Mouse (Mus musculus) liver, embryonic 14.5 days (tissue): Measurements from ENCODE around the gene Slc4a8. TPM values are rescaled to one million over a fixed set of nuclear protein-coding genes. Genes with fewer than 3 reads are reported as not detected.
"Not testable (repeated sequence)": the region's sequence is repeated elsewhere in the genome, so short reads cannot be mapped to it uniquely, and the experiment has no call there.

Source experiments
- ATAC-seq: fragments of 200-750 bp; cut with Nextera tagmentation; 2 replicates; pipeline ENCODE4 v1.8.0; 2017; ENCODE audit warnings: moderate number of reproducible peaks, mild to moderate bottlenecking, moderate library complexity; ENCODE audit not compliant: insufficient read depth
- DNase-seq, 3 experiments: peaks; one replicate each; pipeline ENCODE4 v3.0.0-alpha.2; 2012 to 2013; ENCODE audit warnings: low read depth in 3 of 3, low spot score in 3 of 3
- H3K27ac ChIP-seq: fragments of 300-500 bp; sonication (generic); 2 replicates; pipeline ENCODE4 v1.5.1; 2014; ENCODE audit warnings: moderate library complexity, mild to moderate bottlenecking, control low read depth, inconsistent platforms
- H3K27me3 ChIP-seq: fragments of 300-500 bp; sonication (generic); 2 replicates; pipeline ENCODE4 v1.6.1; 2014; ENCODE audit warnings: mild to moderate bottlenecking, low read length, moderate library complexity; ENCODE audit not compliant: control insufficient read depth, insufficient read depth
- H3K36me3 ChIP-seq: fragments of 300-500 bp; sonication (generic); replicated peaks from 2 replicates; pipeline ENCODE4 v1.6.1; 2014; ENCODE audit warnings: low read depth; ENCODE audit not compliant: control insufficient read depth, insufficient read depth
- H3K4me1 ChIP-seq, 2 experiments: fragments of 200-500 bp in 1 of 2; fragments of 300-500 bp in 1 of 2; sonication (generic) in 1 of 2; replicated peaks; 2 replicates each; pipeline ENCODE4 v1.6.1; 2012 to 2014; ENCODE audit warnings: antibody characterized with exemption in 1 of 2, inconsistent platforms in 1 of 2, low read length in 1 of 2; ENCODE audit not compliant: control insufficient read depth in 2 of 2, insufficient read depth in 2 of 2
- H3K4me2 ChIP-seq: fragments of 300-500 bp; sonication (generic); 2 replicates; pipeline ENCODE4 v1.6.1; 2014; ENCODE audit warnings: low read depth, mild to moderate bottlenecking, control low read depth, moderate library complexity
- H3K4me3 ChIP-seq, 2 experiments: fragments of 200-500 bp in 1 of 2; fragments of 300-500 bp in 1 of 2; sonication (generic) in 1 of 2; 2 replicates each; pipeline ENCODE4 v1.5.1; 2012 to 2014; ENCODE audit warnings: low read depth in 2 of 2, low read length in 2 of 2, mild to moderate bottlenecking in 2 of 2, control low read depth in 1 of 2, inconsistent platforms in 1 of 2, moderate library complexity in 1 of 2; ENCODE audit not compliant: insufficient read depth in 1 of 2
- H3K9ac ChIP-seq: fragments of 300-500 bp; sonication (generic); replicated peaks from 2 replicates; pipeline ENCODE4 v1.6.1; 2014; ENCODE audit warnings: mild to moderate bottlenecking, control low read depth, moderate library complexity
- H3K9me3 ChIP-seq: fragments of 300-500 bp; sonication (generic); 2 replicates; pipeline ENCODE4 v1.6.1; 2016; ENCODE audit warnings: low read length, mixed read lengths; ENCODE audit not compliant: control insufficient read depth
- CTCF ChIP-seq: IDR thresholded peaks from 2 replicates; pipeline ENCODE4 v1.5.1; 2016; ENCODE audit warnings: antibody characterized with exemption, low read depth, control low read depth
- EP300 ChIP-seq: IDR thresholded peaks from 2 replicates; pipeline ENCODE4 v1.6.1; 2016; ENCODE audit warnings: antibody characterized with exemption, low read depth
- WGBS: fragments of 180-500 bp; shearing (Covaris S2); extraction: QIAGEN DNeasy Blood & Tissue Kit; methylation state at CpG from one replicate; pipeline ENCODE4 v1.1.7; 2014; ENCODE audit not compliant: insufficient replicate concordance; 5-methylcytosine and 5-hydroxymethylcytosine counted together
- polyA plus RNA-seq, 2 experiments: library from polyadenylated mRNA; depleted of rRNA in 1 of 2; stranded (reverse) in 1 of 2; unstranded in 1 of 2; fragments of >200 nt; fragmentation: Nextera tagmentation in 1 of 2; extraction: Ambion mirVana in 1 of 2; gene quantifications; 2 replicates each; pipeline versions ENCODE4 v1.2.1 to v1.2.3; 2012 to 2014

Gene Slc4a8
- polyA plus RNA-seq, 2 experiments = 0.16 to 0.55 TPM

DNA sequence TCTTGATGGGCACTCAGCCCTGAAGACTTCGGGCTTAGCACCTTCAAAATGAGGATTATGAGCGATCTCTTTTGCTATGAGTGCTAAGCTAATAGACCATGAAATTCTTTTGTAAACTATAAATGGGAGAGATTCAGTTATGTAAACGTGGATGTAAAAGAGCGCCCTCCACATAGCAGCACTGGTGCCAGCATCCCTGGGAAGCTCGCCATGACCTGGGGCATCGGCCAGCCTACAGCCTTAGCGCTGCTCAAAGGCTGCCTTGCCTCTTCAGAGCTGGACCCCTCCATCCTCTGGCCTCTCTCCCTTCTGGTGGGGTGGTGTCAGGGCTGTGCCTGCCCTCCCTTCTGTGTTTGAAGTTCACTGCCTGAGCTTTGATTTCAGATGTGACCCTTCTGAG lies 52.5 kb downstream of the Slc4a8 start:
- WGBS = 66% methylated on average over 7 of the region's 7 CpGs
- TF ChIP-seq CTCF (no peak), EP300 (no peak)
- ATAC-seq = no peak

DNA sequence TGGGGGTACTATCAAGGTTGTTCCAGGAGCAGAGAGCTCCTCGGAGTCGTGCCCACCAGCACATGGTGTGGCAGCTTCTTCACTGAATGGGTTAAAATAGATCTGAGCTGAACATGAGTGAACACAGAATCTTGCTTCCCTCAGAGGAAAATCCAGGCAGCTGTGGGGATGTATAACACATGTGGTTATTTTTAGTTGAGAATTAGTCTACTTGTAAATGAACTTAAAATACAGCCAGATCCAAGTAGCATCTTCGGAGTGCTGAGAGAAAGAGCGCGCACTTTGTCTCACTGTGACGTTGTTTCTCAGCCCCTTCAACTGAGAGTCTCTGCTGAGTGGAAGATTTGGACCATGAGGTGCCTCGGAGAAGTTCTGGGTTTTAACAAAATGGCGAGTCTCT lies 53.8 kb downstream of the Slc4a8 start:
- WGBS = 52% methylated on average over 8 of the region's 8 CpGs
- TF ChIP-seq CTCF = no peak
- no peak for TF ChIP-seq EP300
- Histone ChIP-seq H3K4me1 (no peaks in the 10 kb centered on the region), H3K9ac (no peak overlapping the region), H3K27ac (no peak overlapping the region), H3K36me3 (no peaks in the 10 kb centered on the region), H3K27me3 (no peaks in the 10 kb centered on the region), H3K4me2 (no peak overlapping the region), H3K9me3 (no peaks in the 10 kb centered on the region), H3K4me3 (no peak overlapping the region)
- ATAC-seq (no peak), DNase-seq (no peak)

More for the DNA sequence above, 52.5 kb downstream of the Slc4a8 start:
- Histone ChIP-seq H3K27ac (no peak overlapping the region), H3K36me3 (no peaks in the 10 kb centered on the region), H3K4me2 (no peak overlapping the region), H3K4me3 (no peak overlapping the region), H3K4me1 (no peaks in the 10 kb centered on the region; a peak in 1 of 4 replicates), H3K9me3 (no peaks in the 10 kb centered on the region), H3K9ac (no peak overlapping the region), H3K27me3 (no peaks in the 10 kb centered on the region)
- DNase-seq = no peak

DNA sequence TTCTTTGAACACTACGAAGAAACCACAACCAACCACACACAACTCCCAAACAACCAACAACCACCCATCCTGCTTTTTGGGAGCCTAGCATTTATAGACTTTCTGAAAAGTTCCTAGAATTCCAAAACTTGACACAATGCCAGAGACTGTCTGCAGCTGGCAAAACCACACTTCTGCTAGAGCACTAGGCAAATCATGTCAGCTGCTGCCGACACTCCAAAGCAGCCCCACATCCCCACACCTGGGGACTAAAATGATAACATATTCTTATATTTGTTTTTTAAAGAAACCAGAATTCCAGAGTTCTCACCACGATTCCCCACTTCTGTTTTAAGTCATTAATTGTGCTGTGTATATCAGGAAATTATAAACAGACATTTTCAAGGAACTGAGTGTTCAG lies 57.3 kb downstream of the Slc4a8 start:
- no peak overlapping the region for H3K27ac ChIP-seq
- DNase-seq (no peak), ATAC-seq (no peak)
- H3K4me1 ChIP-seq = no peaks in the 10 kb centered on the region
- no peaks in the 10 kb centered on the region for H3K36me3 ChIP-seq
- H3K27me3 ChIP-seq = no peaks in the 10 kb centered on the region
- no peak overlapping the region for H3K9ac ChIP-seq
- H3K4me3 ChIP-seq = no peak overlapping the region
- no peaks in the 10 kb centered on the region for H3K9me3 ChIP-seq
- TF ChIP-seq EP300 = no peak
- TF ChIP-seq CTCF = no peak
- WGBS = 58% methylated on average over 3 of the region's 3 CpGs
- no peak overlapping the region for H3K4me2 ChIP-seq

DNA sequence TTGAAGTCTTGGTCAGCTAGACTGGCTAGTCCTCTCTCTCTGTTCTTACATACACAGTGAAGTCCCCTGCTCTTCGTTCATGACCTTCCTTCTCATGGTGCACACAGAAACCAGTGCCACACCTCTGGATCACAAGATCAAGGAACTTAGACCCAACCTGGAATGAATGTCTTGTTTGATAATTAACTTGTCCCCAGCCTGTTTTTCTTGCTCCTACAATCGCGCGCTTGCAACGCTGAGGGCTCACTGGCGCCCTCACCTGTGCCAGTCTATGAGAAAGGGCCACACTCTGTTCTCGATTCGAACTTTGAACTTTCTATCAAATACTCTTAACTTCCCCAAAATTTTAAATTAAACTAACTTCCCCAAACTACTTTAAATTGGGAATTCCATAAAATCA lies 60.3 kb downstream of the Slc4a8 start:
- H3K4me2 ChIP-seq = no peak overlapping the region
- DNase-seq (no peak), ATAC-seq (no peak)
- H3K9me3 ChIP-seq = no peaks in the 10 kb centered on the region
- peak; percentile 27 for TF ChIP-seq CTCF
- TF ChIP-seq EP300 = no peak
- H3K4me1 ChIP-seq = no peaks in the 10 kb centered on the region
- no peak overlapping the region for H3K9ac ChIP-seq
- no peak overlapping the region for H3K4me3 ChIP-seq
- 44% methylated on average over 8 of the region's 8 CpGs for WGBS
- no peaks in the 10 kb centered on the region for H3K36me3 ChIP-seq
- no peaks in the 10 kb centered on the region for H3K27me3 ChIP-seq
- no peak overlapping the region for H3K27ac ChIP-seq

DNA sequence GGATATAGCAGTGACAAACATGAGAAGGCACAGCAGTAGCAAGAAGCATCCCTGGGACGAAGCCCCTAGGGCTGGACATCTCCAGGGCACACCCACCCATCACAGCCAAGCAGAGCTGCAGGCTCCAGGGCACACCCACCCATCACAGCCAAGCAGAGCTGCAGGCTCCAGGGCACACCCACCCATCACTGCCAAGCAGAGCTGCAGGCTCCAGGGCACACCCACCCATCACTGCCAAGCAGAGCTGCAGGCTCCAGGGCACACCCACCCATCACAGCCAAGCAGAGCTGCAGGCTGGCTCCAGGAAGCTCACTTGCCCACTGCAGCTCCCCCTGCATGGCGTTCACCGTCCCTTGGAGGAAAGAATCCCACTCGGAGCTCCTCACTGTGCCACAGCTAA lies 60.8 kb downstream of the Slc4a8 start:
- not testable (repeated sequence) for H3K9me3 ChIP-seq, DNase-seq, H3K4me3 ChIP-seq, H3K27me3 ChIP-seq, ATAC-seq, H3K4me1 ChIP-seq, H3K27ac ChIP-seq, H3K9ac ChIP-seq, H3K36me3 ChIP-seq, H3K4me2 ChIP-seq
- WGBS = 46% methylated on average over 4 of the region's 4 CpGs
